Mouse (Mus musculus) 3T3-L1 (cell line): ENCODE results near the gene Srsf9.

Experiments
- DNase-seq: peaks from one replicate; pipeline ENCODE4 v3.0.0-alpha.2; 2015; ENCODE audit warnings: low read depth, low spot score

The Srsf9 gene

GRCm38 (mm10) chr5:115326256-115326831, 633 bp upstream of the Srsf9 start:
- no peak for DNase-seq

- peak; percentile 47 for DNase-seq
Observed at GRCm38 (mm10) chr5:115327610-115328548, 902 bp downstream of the Srsf9 start.

GRCm38 (mm10) chr5:115330955-115331354, 4.0 kb downstream of the Srsf9 start:
- DNase-seq = no peak

GRCm38 (mm10) chr5:115333626-115334025, 6.6 kb downstream of the Srsf9 start:
- no peak for DNase-seq

- no peak for DNase-seq
Observed at GRCm38 (mm10) chr5:115340007-115340406, 13.0 kb downstream of the Srsf9 start.

- DNase-seq = peak; percentile 89
Observed at GRCm38 (mm10) chr5:115340577-115341313, 13.8 kb downstream of the Srsf9 start, which contains the start of the genes Gatc and Triap1. Gene Gatc, minus strand, starts transcription at chr5:115341178. Gene Triap1, plus strand, starts transcription at chr5:115341225.

- DNase-seq = peak; percentile 38
Observed at GRCm38 (mm10) chr5:115341314-115342165, 14.6 kb downstream of the Srsf9 start.

- peak; percentile 95 for DNase-seq
Observed at GRCm38 (mm10) chr5:115347564-115347963, 20.6 kb downstream of the Srsf9 start.

- DNase-seq = peak; percentile 100
Observed at GRCm38 (mm10) chr5:115348546-115349224, 21.7 kb downstream of the Srsf9 start, which contains the start of gene Cox6a1. Gene Cox6a1, minus strand, starts transcription at chr5:115348981.

- no peak for DNase-seq
Observed at GRCm38 (mm10) chr5:115349225-115349555, 22.2 kb downstream of the Srsf9 start.

GRCm38 (mm10) chr5:115351348-115351747, 24.4 kb downstream of the Srsf9 start:
- peak; percentile 55 for DNase-seq

- DNase-seq = no peak
Observed at GRCm38 (mm10) chr5:115355070-115355469, 28.1 kb downstream of the Srsf9 start.

GRCm38 (mm10) chr5:115358872-115359271, 31.9 kb downstream of the Srsf9 start:
- DNase-seq = peak; percentile 92

GRCm38 (mm10) chr5:115359438-115359837, 32.5 kb downstream of the Srsf9 start:
- peak; percentile 31 for DNase-seq

GRCm38 (mm10) chr5:115359851-115360372, 32.9 kb downstream of the Srsf9 start:
- peak; percentile 14 for DNase-seq

- no peak for DNase-seq
Observed at GRCm38 (mm10) chr5:115362216-115362615, 35.2 kb downstream of the Srsf9 start.

- no peak for DNase-seq
Observed at GRCm38 (mm10) chr5:115362819-115363714, 36.1 kb downstream of the Srsf9 start.

- DNase-seq = no peak
Observed at GRCm38 (mm10) chr5:115364782-115365181, 37.8 kb downstream of the Srsf9 start.

- DNase-seq = no peak
Observed at GRCm38 (mm10) chr5:115371736-115372135, 44.8 kb downstream of the Srsf9 start.
